Mouse (Mus musculus): ENCODE measurements around the gene Gsg1.

Gsg1 gene

DNA sequence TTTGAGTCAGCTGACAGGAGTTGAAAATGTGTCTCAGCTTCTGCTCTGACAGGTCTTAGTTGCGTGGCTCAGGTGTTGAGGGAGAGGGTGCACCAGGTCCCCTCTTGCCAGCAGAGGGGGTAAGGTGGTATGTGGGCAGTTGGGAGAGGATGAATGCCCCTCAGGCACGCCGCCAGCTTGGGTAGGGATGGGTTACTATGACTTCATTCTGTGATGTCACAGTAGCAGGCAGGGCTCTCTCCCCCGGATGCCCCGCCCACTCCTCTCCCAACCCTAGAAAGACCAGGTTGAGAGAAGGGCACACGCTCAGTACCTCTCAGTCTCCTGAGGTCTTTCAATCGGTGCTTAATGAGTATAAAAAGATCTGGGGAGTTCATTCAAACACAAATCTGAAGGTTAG lies at the start of gene Gsg1:
Gsg1 (minus strand) TSS at position 199 of the 400 bp plus-strand sequence.
- DNase-seq (ENCODE audit: low spot score): no peak

DNA sequence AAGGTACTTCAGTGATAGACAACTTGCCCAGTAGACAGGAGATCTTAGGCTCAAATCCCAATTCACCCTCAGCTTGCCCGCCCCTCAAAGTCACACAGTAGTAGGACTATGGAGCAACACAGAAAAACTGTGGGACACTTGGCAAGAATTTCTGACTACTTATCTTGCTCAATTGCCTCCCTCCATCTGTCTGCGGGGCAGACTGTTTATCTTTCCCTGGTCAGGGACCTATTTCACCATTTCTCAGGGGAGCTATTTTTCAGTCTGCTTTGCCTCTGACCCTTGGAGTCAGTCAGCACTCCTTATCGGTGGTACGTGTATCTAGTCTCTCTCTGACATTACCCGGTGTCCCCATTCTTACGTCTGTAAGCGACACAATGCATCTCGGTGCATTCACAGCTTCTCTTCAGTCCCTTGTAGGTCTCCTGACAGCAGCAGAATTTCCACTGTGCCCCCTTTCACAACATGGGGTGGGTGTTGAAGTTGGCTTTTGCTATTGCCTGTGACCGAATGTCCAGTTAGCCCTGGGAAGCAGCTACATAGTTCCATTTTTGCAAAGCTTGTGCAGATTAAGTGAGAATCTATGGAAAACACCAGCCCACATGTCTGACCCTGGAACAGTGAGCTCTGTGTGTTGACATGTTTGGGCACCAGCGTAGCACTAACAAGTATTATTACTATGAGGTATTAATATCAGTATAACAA lies 48.4 kb upstream of the Gsg1 start:
- no peak for DNase-seq (ENCODE audit: low spot score)

DNA sequence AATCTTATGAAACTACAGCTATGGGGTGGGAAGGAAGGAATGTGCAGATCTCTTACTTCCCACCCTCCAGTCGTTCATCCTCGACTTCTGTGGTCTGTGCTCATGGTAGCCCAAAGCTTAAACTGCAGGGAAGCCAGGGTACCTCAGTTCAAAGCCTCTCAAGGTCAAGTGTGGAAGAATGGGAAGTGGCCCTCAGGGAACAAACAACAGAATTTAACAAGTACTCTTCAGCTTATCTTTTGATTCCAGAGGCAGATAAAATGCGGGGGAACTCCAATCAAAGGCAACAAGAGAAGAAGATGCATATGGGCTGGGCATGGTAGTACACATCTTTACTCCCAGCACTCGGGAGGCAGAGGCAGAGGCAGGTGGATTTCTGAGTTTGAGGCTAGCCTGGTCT lies 46.3 kb upstream of the Gsg1 start:
- DNase-seq (ENCODE audit: low spot score): no peak

DNA sequence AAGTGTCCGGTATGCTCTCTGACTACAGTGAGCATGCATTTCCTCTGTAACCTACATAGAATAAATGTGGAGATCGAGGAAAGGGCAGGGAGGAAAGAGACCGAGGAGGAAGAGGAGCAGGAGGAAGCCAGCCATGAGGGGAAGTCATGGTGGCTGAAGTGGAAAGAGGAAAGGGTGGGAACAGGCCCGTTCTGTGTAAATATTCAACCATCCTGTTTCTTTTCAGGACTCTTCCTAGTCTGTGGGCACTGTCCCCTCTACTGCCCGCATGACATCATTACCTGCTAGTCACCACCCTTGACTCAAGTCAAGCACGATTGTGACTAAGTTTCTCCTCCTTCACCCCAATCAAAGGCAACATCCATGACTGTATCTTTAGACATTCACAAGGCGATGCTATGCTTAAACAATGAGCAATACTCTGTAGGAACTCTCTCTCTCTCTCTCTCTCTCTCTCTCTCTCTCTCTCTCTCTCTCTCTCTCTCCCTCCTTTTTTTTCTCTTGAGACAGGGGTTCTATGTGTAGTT lies 44.9 kb upstream of the Gsg1 start:
- no peak for DNase-seq (ENCODE audit: low spot score)

DNA sequence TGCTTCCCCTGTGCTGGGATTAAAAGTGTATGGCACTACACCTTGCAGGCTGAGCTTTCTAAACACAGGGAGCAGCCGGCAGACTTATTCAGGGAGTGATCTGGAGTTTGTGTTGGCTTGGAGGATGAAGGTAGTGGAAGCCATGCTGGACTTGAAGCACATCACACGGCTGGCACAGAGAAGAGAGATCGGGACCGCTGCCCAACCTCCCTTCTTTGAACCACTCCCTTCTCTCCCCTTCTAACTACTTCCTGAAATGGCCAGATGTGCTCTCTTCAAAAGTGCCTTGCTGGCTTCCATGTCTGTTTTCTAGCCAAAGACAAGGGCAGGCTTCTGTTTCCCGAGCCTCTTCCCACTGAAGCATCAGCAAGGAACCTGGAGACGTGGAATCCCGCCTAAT lies 43.4 kb upstream of the Gsg1 start:
- DNase-seq (ENCODE audit: low spot score): no peak

DNA sequence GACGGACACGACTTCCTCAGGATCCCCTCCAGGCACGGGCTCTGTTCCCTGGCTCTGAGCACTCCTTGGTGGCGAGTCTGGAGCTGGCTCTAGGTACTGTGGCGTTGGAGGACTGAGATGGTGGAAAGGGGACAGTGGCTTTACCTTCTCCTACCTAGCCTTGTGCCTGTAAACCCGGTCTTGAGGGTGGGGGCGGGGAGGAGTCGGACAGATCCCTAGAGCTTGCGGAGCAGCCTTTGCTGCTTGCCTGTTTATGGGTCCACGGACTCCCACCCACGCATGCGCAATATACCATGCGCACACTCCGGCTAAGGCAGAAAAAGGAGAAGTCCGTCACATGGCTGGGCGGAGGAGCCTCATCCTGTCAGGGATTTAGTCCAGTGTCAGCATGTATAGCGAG lies 42.1 kb upstream of the Gsg1 start:
- no peak for DNase-seq (ENCODE audit: low spot score)

DNA sequence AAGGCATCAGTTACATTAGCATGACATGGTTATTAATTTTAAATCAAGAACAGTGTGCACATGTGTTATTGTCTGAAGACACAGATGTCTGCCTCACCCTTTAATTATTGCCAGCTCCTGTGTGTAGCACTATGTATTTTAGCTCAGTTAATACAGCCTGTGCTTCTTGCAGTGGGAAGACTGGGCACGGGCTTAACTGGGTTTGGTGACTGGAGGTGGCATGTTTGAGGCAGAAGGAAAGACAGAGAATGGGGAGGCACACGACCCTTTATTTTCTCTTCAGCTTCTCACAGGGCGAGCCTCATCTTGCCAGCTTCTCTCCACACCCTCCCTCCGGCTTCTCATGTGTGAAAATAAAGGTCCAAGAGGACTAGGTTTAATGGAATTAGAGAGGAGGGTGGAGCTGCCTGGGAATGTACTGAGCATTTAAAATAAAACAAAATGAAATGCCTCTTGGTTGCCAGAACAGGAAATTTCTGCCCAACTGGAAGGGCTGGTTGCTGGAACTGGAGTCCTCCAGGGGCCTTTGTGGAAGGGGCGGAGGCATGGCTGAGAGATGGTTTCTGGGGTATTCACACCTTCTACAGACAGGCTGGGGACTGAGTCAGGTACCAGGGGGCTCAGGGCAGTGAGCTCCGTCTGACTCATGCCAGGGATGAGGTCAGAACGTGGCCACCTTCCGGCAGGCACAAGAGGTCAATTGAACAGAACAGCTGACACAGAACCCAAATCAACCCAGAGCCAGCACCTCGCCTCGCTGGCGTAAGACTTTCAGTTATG lies 41.1 kb upstream of the Gsg1 start:
- DNase-seq (ENCODE audit: low spot score): peak; percentile 64

DNA sequence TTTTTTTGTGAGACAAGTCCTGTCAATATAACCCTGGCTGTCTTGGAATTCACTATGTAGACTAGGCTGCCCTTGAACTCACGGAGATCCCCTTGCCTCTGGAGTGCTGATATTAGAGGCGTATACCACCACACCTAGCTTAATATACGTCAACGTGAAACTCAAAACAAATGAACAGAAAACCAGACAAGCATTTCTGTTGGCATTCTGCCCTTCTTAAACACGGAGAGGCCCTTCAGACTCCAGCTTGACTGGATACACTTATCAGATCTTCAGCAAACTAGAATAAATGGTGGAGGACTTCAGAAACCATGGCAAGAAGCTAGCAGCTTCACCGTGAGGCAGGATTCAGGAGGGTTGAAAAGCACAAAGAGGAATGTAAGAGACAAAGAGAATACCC lies 40.0 kb upstream of the Gsg1 start:
- DNase-seq (ENCODE audit: low spot score): no peak

DNA sequence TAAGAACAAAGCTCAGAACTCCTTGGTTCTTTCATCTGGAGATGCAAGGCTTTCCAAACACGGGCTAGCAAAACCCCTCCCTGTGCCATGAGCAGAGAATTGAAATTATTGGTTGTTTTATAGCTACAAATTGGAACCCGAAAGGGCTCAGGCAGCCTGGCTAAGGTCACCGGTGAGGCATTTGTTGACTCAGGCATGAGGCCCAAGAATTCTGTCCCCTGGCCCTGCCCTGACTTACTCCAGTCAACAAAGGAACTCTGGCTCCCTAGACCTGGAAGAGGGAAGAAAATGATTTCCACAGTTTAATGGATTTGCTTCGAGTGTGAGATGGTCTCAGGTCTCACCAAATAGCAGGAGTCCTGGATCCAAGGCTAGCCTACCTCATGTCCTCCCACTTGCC lies 38.2 kb upstream of the Gsg1 start:
- DNase-seq (ENCODE audit: low spot score): no peak

DNA sequence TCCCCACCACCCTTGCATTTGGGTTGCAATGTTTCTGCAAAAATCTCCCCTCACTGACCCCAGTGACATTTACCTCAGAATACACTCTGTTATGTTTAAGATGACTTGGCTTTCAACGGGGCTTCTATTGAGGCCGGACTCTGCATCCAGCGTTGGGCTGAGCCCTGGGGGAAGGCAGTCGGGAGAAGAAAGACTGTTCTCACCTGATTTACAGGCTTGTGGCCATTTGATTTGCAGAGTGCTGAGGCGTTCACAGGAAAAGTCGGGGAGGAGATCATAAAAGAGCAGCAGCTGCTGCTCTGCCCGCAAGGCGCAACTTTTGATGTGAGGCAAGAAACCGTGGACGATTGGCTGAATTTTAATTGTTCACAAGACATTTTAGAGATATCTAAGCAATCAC lies 25.7 kb upstream of the Gsg1 start:
- no peak for DNase-seq (ENCODE audit: low spot score)

DNA sequence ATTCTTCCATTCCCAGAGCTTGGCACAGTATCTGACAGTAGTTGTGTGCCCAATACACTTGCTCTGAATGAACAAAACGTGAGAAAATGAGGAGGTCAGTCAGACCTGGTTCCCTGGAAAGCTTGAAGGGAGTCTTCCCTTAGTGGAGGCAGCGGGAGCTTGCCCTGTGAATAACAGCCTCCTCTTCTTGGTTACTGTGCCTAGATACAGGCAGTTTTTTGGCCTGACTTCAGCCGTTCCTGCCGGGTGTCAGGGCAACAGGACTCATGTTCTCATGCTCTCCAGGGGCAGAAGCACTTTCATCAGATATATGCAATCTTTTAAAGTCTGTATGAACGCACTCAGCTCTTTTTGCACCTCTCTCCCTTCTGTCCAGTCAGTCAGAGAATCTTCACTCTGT lies 25.1 kb upstream of the Gsg1 start:
- no peak for DNase-seq (ENCODE audit: low spot score)

DNA sequence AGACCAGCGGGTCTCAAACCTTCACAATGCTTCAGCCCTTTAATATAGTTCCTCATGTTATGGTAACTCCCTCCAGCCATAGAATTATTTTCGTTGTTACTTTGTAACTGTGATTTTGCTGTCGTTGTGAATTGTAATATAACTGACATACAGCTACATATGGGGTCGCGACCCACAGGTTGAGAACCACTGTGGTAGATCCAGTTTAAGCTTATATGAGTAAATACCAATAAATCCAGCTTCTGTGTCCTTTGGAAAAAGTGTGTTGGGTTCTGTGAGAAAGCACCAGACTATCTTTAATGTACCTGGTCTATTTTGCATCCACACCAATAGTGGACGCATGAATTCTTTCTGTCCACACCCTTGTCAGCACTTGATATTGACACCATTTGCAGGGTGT lies 24.2 kb upstream of the Gsg1 start:
- no peak for DNase-seq (ENCODE audit: low spot score)

DNA sequence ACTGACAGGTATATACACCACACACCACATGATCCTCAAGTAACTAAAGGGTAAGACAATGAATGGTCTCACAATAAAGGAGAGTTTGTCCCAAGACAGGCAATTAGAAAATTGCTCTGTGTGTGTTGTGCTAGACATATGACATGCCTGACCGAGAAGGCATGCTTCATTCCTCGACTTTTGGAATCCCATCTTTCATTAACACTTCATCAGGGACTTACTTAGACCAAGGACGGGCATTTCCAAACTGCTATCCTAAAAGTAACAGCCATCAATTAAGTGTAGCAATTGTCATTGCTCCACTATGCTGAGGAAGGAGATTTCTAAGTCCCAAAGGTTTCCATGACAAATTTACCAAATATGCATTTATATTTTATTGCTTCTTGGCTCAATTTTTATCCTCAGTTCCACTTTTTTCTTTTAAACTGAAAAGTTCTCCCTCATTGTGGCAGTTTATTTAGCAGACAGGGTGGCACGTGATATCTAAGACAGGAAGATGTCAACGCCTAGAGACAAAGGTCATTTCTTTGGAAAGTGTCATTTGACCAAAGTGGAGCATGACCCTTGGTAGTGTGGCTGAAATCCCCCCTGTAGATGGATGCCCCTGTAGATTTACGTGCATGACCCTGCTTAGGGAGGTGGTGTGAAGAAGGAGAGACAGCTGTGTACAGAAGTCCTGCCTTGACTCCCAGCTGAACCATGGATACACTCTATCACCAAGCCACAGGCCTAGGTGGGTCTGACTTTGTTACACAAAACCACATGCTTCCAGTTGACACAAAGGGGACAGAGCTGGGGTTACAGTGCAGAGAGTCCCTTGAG lies 22.5 kb upstream of the Gsg1 start:
- no peak for DNase-seq (ENCODE audit: low spot score)

DNA sequence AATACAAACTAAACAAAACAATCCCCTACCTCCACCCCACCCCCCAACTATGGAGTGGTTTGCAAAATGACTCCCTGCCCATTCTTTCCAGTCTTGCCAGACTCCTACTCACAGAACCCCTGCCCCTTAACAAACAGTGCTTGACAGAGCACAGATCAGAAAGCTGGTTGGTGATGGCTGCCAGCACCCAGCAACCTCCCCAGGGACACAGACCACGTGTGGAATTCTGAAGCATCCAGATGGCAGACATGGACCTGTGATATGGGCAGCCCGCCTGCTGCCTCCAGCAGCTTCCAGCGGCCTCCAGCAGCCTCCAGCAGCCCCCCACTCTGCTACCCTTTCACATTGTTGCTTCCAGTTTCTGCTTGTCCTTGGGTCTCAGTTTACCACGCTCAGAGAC lies 21.1 kb upstream of the Gsg1 start:
- DNase-seq (ENCODE audit: low spot score): no peak

DNA sequence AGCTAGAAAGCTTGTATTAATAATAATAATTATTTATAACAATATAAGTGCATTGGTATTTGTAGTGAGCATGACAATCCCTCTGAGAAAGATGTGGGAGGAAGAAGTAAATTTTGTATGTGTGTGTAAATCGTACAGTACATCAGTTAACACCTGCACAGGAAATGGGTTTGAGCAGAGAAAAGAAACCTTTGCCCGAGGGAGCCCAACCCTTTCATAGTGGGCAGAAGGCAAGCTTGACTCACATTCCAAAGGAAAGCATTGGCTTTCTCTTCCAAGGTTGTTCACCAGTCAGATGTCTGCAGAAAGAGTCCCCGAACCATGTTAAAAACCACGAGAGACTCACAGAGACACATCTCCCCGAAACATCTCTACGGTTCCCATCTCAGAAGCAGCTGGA lies 18.9 kb upstream of the Gsg1 start:
- DNase-seq (ENCODE audit: low spot score): no peak

DNA sequence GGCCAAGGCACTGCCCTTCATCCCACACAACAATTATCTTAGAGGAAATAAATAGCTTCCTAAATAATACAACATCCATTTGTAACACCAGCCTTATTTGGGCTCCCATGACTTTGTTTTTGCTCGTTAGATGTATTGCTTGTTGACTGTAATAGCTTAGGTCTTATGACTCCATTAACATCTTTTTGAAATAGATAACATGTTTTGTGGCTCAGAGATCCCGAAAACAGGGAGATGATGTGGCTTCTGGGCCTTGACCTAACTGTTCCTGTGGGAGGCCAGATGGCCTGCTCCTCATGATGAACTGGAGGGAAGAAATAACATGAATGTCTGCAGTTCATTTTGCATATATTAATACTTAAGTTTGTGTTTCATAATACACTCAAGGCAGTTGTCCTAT lies 17.6 kb upstream of the Gsg1 start:
- DNase-seq (ENCODE audit: low spot score): no peak

DNA sequence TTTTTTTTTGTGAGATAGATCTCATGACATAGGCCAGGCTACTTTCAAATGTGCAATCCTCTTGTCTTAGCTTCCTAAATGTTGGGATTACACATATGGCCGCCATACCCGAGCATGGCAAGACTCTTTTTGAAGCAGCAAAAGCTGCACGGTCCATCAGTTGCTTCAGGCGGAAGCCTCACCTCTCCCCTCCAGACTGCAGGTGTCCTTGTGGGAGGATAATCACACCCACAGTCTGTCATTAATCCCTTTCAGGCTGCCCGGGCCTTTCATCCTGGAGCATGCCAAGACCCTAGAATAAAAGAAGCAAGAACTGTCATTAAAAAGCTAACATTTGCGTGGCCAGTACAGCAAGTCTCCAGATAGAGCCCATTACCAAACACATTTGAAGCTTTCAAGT lies 15.5 kb upstream of the Gsg1 start:
- DNase-seq (ENCODE audit: low spot score): no peak

DNA sequence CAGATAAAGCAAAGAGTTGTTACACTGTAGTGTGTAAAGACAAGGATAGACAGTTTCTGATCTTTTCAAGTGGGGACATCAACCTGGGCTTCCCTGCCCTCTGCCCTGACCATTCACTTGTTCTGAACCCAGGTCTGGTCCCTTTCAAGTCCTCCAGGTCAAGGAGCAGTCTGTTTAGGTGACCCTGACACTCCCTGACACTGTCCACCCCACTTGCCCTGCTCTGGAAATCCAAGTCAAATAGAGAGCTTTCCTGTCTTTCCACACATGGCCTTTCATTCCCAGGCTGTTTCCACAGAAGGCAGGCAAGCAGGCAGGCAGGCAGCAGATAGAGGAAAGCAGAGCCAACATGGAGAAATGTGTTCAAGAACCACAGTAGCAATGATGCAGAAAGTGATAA lies 14.2 kb upstream of the Gsg1 start:
- DNase-seq (ENCODE audit: low spot score): no peak

DNA sequence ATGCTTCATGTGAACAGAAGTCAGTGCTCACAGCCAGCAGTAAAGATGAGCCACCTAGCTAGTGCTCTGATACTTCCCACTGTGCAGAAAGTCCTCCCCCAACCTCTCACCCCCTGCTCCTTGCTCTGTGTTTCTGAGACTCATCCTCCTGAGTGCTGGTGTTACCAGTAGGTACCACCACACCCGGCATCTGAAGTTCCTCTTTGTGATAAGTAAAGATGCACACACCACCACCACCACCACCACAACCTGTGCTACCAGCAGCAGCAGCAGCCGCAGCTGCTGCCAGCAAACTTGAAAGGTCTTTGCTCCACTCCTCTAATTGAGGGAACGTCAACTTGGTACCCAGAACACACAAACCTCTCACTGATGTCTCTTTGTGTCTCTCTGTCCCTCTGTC lies 13.1 kb upstream of the Gsg1 start:
- no peak for DNase-seq (ENCODE audit: low spot score)

DNA sequence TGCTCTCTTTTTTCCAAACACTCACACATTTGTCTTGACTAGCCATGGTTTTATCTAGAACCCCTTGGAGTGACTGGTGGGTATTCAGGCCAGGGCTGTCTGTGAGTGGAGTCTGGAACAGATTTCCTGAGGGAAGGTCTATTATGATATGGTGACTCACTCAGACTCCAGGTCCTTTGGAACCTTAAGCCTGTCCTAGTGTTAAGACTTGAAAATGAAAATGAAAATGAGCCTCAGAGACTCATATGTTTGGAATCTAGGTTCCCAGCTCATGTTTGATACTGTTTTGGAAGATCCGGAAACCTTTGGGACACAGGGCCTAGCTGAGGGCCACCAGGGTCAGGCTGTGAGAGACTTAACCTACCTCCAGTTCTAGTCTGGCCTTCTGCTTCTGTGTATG lies 11.9 kb upstream of the Gsg1 start:
- no peak for DNase-seq (ENCODE audit: low spot score)

DNA sequence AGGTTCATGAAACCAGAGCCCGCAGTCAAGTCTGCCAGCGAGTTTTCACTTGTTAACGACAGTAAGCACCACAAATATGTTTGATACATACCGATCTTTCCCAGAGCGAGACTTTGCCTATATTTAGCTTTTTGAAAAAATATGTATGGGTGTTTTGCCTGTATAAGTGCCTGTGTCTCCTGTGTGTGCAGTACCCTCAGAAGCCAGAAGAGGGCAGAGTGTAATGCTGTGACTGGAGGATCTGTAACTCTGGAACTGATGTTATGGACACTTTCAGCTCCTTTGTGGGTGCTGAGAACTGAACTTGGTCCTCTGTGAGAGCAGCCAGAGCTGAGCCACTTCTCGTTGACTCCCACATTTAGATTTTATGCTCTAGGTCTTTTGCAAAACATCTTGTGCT lies 10.0 kb upstream of the Gsg1 start:
- no peak for DNase-seq (ENCODE audit: low spot score)

DNA sequence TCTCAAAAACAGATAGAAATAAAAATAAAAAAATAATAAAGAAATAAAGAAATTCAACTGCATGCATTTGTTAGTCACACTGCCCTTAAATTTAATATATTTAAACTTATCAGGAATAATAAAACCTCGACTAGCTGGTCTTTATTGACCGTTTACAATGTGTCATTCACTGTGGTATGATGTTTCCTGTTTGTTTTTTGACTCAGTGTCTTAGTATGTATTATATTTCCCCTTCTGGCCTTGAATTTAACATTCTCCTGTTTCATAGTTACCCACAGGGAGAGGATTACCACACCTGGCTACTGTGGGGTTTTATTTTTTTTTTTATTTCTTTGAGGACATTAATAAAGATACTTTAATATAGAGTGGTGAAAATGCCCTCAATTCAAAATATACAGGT lies 8.4 kb upstream of the Gsg1 start:
- DNase-seq (ENCODE audit: low spot score): no peak

DNA sequence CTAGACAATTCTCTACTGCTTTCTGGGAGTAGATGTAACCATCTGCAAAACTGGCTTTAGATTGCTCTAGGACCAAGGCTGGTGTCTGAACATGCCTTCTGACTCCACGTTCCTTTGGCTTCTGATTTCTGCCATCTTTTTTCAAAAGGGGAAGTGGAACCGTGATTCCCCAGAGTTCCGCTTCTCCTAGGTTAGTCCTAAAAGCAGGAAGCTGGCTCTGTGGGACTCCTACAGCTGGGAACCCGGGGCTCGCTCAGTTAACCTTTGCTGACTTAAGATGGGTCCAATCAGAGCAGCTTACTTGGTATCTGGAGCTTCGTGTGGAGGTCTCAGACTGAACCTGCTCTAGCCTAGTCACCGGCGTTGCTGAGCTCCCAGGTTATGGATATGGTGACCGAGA lies 7.0 kb upstream of the Gsg1 start:
- DNase-seq (ENCODE audit: low spot score): no peak
